Mouse (Mus musculus) hindbrain, postnatal 0 days (tissue): ENCODE data around the gene Esr2. TPM values are rescaled to one million over a fixed set of nuclear protein-coding genes. Genes with fewer than 3 reads are reported as not detected.

Experiments
- ATAC-seq: fragments of 200-750 bp; cut with Nextera tagmentation; 2 replicates; pipeline ENCODE4 v1.8.0; 2017; ENCODE audit warnings: mild to moderate bottlenecking, moderate TSS enrichment, moderate library complexity
- DNase-seq: peaks from one replicate; pipeline ENCODE4 v3.0.0-alpha.2; 2015; ENCODE audit warnings: low spot score
- H3K27ac ChIP-seq: fragments of 300-500 bp; sonication (generic); 2 replicates; pipeline ENCODE4 v1.5.1; 2014; ENCODE audit warnings: mild to moderate bottlenecking
- H3K27me3 ChIP-seq: fragments of 300-500 bp; sonication (generic); 2 replicates; pipeline ENCODE4 v1.6.1; 2014; ENCODE audit warnings: low read length, mixed read lengths; ENCODE audit not compliant: insufficient read depth
- H3K36me3 ChIP-seq: fragments of 300-500 bp; sonication (generic); 2 replicates; pipeline ENCODE4 v1.6.1; 2014; ENCODE audit warnings: low read length, mixed read lengths; ENCODE audit not compliant: insufficient read depth
- H3K4me1 ChIP-seq: fragments of 300-500 bp; sonication (generic); 2 replicates; pipeline ENCODE4 v1.6.1; 2014; ENCODE audit warnings: antibody characterized with exemption, low read length, mixed read lengths; ENCODE audit not compliant: insufficient read depth
- H3K4me2 ChIP-seq: fragments of 300-500 bp; sonication (generic); 2 replicates; pipeline ENCODE4 v1.6.1; 2014; ENCODE audit warnings: low read depth, mild to moderate bottlenecking, low read length, moderate library complexity, mixed read lengths
- H3K4me3 ChIP-seq: fragments of 300-500 bp; sonication (generic); 2 replicates; pipeline ENCODE4 v1.5.1; 2014; ENCODE audit warnings: low read length
- H3K9ac ChIP-seq: fragments of 300-500 bp; sonication (generic); replicated peaks from 2 replicates; pipeline ENCODE4 v1.6.1; 2014; ENCODE audit warnings: mild to moderate bottlenecking, low read length, moderate library complexity, mixed read lengths
- H3K9me3 ChIP-seq: fragments of 300-500 bp; sonication (generic); 2 replicates; pipeline ENCODE4 v1.6.1; 2016; ENCODE audit warnings: low read length, mixed read lengths
- CTCF ChIP-seq: IDR thresholded peaks from 2 replicates; pipeline ENCODE4 v1.5.1; 2016; ENCODE audit warnings: antibody characterized with exemption, control low read depth, low read depth
- WGBS: fragments of 180-500 bp; shearing (Covaris S2); extraction: QIAGEN DNeasy Blood & Tissue Kit; methylation state at CpG from one replicate; pipeline ENCODE4 v1.1.7; 2014; 5-methylcytosine and 5-hydroxymethylcytosine counted together
- polyA plus RNA-seq: library from polyadenylated mRNA; unstranded; fragments of >200 nt; fragmentation: Nextera tagmentation; extraction: Ambion mirVana; gene quantifications from 2 replicates; pipeline ENCODE4 v1.2.1, GENCODE M21; 2015
- total RNA-seq: library from RNA; depleted of rRNA; stranded (reverse); fragments of >200 nt; gene quantifications from 2 replicates; pipeline ENCODE4 v1.2.3, GENCODE M21; 2014; rRNA removed

Esr2 gene
- total and polyA plus RNA-seq, 2 experiments from 2014 or later, result 0.28 to 0.31 TPM

DNA sequence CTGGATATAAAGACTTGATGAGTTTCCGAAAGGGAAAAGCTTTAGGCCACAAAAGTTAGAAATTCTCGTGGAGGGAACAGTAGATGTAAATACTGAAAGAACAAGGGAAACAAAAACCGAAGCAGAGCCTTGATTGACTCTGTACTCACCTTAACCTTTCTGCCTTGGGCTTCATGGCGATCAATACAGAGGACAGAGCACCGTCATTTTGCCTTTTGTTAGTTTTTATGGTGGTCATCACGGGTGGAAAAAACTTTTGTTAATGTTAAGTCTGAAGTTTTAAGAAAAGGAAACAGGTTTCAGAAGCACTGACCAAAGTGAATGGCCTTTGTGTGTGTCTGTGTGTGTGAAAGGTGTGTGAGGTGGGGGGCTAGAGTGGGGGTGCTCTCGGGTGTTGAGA lies 103.1 kb downstream of the Esr2 start:
- no peaks in the 10 kb centered on the region for H3K9me3 ChIP-seq
- WGBS, result 56% methylated on average over 7 of the region's 7 CpGs

DNA sequence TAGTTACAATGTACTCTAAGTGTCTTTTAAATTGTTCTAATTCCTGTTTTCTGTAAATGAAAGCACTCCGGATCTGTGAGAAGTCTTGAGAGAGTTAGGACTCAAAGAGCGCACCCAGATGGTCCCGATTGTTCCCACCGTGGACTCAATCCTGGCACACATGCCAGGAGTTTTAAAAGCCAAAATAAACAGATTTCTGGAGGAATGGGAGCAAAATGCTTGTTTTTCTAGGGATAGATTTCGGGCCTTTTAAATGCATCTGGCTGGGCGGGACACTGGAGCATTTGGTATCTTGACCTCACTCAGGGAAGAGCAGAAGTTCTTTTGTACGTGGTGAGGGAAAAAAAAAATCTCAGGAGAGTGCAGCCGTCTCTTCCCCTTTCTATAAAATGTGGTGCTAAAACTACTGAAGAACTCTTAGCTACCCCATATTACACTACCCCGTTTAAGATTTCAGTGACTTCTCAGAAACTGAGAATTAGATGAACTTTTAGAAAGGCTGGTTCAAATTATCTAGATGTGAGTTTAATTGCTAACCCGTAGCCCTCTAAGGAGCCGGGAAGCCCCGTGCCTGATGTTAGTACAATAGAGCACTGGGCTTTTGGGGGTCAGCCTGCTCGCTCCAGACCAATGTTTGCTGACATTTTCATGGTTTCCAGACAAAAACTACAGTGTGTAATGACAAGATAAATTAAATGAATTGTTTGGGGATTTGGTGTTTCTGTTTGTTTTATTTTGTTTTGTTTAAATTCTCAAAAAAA lies 103.8 kb downstream of the Esr2 start:
- 28% methylated on average over 13 of the region's 13 CpGs for WGBS
- Histone ChIP-seq H3K9me3 (no peaks in the 10 kb centered on the region), H3K9ac (no peak overlapping the region), H3K27me3 (no peaks in the 10 kb centered on the region), H3K4me3 (no peak overlapping the region), H3K36me3 (peaks cover 8% of the 10 kb centered on the region; the same call in 1 of the 2 replicates), H3K27ac (no peak overlapping the region), H3K4me2 (no peak overlapping the region), H3K4me1 (no peaks in the 10 kb centered on the region)
- no peak for TF ChIP-seq CTCF
- ATAC-seq (no peak), DNase-seq (no peak)

More for the DNA sequence above, 103.1 kb downstream of the Esr2 start:
- peaks cover 10% of the 10 kb centered on the region; the same call in 1 of the 2 replicates for H3K36me3 ChIP-seq
- H3K9ac ChIP-seq, result no peak overlapping the region
- TF ChIP-seq CTCF, result no peak
- no peaks in the 10 kb centered on the region for H3K4me1 ChIP-seq
- no peak overlapping the region for H3K4me2 ChIP-seq
- ATAC-seq (no peak), DNase-seq (no peak)
- H3K27me3 ChIP-seq, result no peaks in the 10 kb centered on the region
- H3K4me3 ChIP-seq, result no peak overlapping the region
- H3K27ac ChIP-seq, result no peak overlapping the region

DNA sequence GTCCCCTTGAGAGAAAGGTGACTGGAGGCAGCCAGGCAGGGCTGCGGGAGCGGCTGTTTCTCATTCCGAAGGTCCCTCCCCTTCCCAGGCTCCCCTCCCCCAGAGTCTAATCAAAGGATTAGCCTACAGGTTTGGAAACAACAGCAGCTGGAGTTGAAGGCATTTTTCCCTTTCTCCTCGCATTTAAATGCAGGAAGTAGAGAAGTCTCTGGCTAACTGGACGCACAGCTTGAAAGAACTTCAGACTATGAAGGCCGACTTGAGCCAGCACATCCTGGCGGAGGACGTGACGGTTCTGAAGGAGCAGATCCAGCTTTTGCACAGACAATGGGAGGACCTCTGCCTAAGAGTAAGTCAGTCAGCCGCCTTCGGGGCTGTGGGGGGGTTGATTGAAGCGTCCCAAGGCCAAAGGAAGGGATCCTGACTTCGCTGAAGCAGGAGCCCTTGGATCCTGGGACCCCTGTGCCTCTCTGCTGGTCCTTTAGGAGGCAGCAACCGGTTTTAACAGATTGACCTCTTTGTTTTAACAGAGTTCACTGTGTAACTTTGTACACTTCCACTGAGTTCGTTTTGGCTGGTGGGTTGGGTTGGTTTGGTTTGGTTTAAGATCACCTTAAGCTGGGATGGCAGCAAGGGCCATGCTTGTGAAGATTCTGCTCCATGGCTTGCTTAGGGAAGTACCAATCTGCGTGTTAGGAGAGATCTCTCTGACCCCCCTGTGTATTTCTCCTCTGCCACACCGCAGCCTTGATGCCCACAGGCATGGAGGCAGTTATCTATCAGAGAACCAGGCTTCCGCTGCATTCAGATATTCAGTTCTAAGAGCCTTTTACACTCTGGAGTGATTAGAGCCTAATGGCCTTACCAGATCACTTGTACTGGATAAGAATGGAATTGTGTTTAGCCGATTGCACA lies 104.9 kb downstream of the Esr2 start:
- 25% methylated on average over 19 of the region's 19 CpGs for WGBS
- H3K9ac ChIP-seq, result no peak overlapping the region; the same call in 1 of the 2 replicates
- DNase-seq, result no peak
- no peak for ATAC-seq
- 0 out of 2 replicates have a peak overlapping the region, but pooled peaks have one; percentile 6 for H3K4me2 ChIP-seq
- H3K36me3 ChIP-seq, result peaks cover 8% of the 10 kb centered on the region; the same call in 1 of the 2 replicates
- no peaks in the 10 kb centered on the region for H3K27me3 ChIP-seq
- no peak for TF ChIP-seq CTCF
- no peak overlapping the region for H3K4me3 ChIP-seq
- peak overlapping the region; percentile 26; the same call in 1 of the 2 replicates for H3K27ac ChIP-seq
- H3K4me1 ChIP-seq, result no peaks in the 10 kb centered on the region
- no peaks in the 10 kb centered on the region for H3K9me3 ChIP-seq

Other genes with a start within 250 kb of the Esr2 start
- not detected in 2 replicates for gene Tex21, start 69.5 kb upstream of the Esr2 start, total RNA-seq
- gene Tex21, start 69.5 kb upstream of the Esr2 start, polyA plus RNA-seq, result not detected in 2 replicates
- 30.9 and 31.3 TPM in 2 replicates for gene Mthfd1, start 78.0 kb upstream of the Esr2 start, total RNA-seq
- 33.1 and 37.1 TPM in 2 replicates for gene Mthfd1, start 78.0 kb upstream of the Esr2 start, polyA plus RNA-seq
- gene Akap5, start 147.6 kb upstream of the Esr2 start, total RNA-seq, result 13.1 and 15.0 TPM in 2 replicates
- gene Akap5, start 147.6 kb upstream of the Esr2 start, polyA plus RNA-seq, result 11.8 and 12.5 TPM in 2 replicates
- 20.5 and 25.2 TPM in 2 replicates for gene Zbtb25, start 192.3 kb upstream of the Esr2 start, total RNA-seq
- 12.1 and 12.7 TPM in 2 replicates for gene Zbtb25, start 192.3 kb upstream of the Esr2 start, polyA plus RNA-seq
- gene Zbtb1, start 193.0 kb upstream of the Esr2 start, total RNA-seq, result 3.3 and 3.6 TPM in 2 replicates
- gene Zbtb1, start 193.0 kb upstream of the Esr2 start, polyA plus RNA-seq, result 3.0 and 3.1 TPM in 2 replicates
- 9.6 and 17.2 TPM in 2 replicates for gene Hspa2, start 226.9 kb upstream of the Esr2 start, total RNA-seq
- 11.1 and 13.8 TPM in 2 replicates for gene Hspa2, start 226.9 kb upstream of the Esr2 start, polyA plus RNA-seq
- 0.25 and 0.52 TPM in 2 replicates for gene Ppp1r36, start 240.3 kb upstream of the Esr2 start, total RNA-seq
- 2.7 and 2.8 TPM in 2 replicates for gene Ppp1r36, start 240.3 kb upstream of the Esr2 start, polyA plus RNA-seq